Mouse (Mus musculus): ENCODE data around the gene Fancc.

- TF ChIP-seq POLR2A (IDR thresholded peaks at IDR 0.05; ENCODE audit: insufficient read length, low read depth) (no peak), POLR2AphosphoS2 (IDR thresholded peaks at IDR 0.05; ENCODE audit: insufficient read length, low read depth) (no peak), MAX (IDR thresholded peaks at IDR 0.05; ENCODE audit: low read depth) (no peak), USF1 (IDR thresholded peaks at IDR 0.05; ENCODE audit: low read depth) (no peak), TCF12 (IDR thresholded peaks at IDR 0.05; ENCODE audit: insufficient read depth, poor library complexity, severe bottlenecking) (no peak)
Observed at GRCm38 (mm10) chr13:63507821-63508220, 10.7 kb upstream of the Fancc start.

Data from myocyte (in vitro differentiated cells).